Mouse (Mus musculus) activated CD4-positive, CD25-positive, alpha-beta regulatory T cell, adult 4 months (primary cell): ENCODE data around the gene Etnppl. TPM values are rescaled to one million over a fixed set of nuclear protein-coding genes. Genes with fewer than 3 reads are reported as not detected.

Experiments
- ATAC-seq: one replicate; pipeline ENCODE4 v1.8.0; 2017
- polyA plus RNA-seq, 2 experiments: library from polyadenylated mRNA; unstranded; fragments of 100-300 nt; shearing (Covaris generic); gene quantifications; one replicate each; pipeline ENCODE4 v1.2.1; 2017

Etnppl gene
- polyA plus RNA-seq, 2 experiments from 2014 or later: 0.23 to 0.24 TPM

GRCm38 (mm10) chr3:130677671-130678460, 60.6 kb downstream of the Etnppl start:
- no peak for ATAC-seq

- no peak for ATAC-seq
Measured at GRCm38 (mm10) chr3:130681226-130681625, 64.0 kb downstream of the Etnppl start.

GRCm38 (mm10) chr3:130682183-130682582, 64.9 kb downstream of the Etnppl start:
- no peak for ATAC-seq

GRCm38 (mm10) chr3:130683836-130684235, 66.6 kb downstream of the Etnppl start:
- ATAC-seq: no peak

GRCm38 (mm10) chr3:130684276-130685013, 67.2 kb downstream of the Etnppl start:
- ATAC-seq: no peak

- no peak for ATAC-seq
Measured at GRCm38 (mm10) chr3:130685014-130685366, 67.7 kb downstream of the Etnppl start.

- no peak for ATAC-seq
Measured at GRCm38 (mm10) chr3:130687051-130687450, 69.8 kb downstream of the Etnppl start.

Other genes starting within 250 kb of the Etnppl start
- 100 to 1,000 TPM; 214 to 219 TPM for gene Ostc, start 92.0 kb downstream of the Etnppl start, polyA plus RNA-seq
- gene Rpl34, start 113.0 kb downstream of the Etnppl start, polyA plus RNA-seq: 1,000 to 10,000 TPM; 1,918 to 2,174 TPM